Mouse (Mus musculus): ENCODE measurements at regions not wholly inside any gene's neighbourhood (a gene's known extent, or its start where the extent isn't known, plus 50 kb on each side); places are given as distances from the start of the nearest gene placed in this dataset.

- no peaks in the 10 kb centered on the region for H3K9me3 ChIP-seq (ENCODE audit: low read length)
- TF ChIP-seq CTCF (IDR thresholded peaks at IDR 0.05; ENCODE audit: low read depth): no peak; the same call in 1 of the 2 replicates
- ATAC-seq (peak; percentile 42), DNase-seq (peak; percentile 85)
- 6% methylated on average over 13 of the region's 13 CpGs for WGBS
- peak overlapping the region; percentile 64 for H3K9ac ChIP-seq
- peak overlapping the region; percentile 95 for H3K27ac ChIP-seq (ENCODE audit: low read depth, low read length)
- H3K4me3 ChIP-seq (ENCODE audit: low read depth, low read length): peak overlapping the region; percentile 31
- no peaks in the 10 kb centered on the region for H3K27me3 ChIP-seq (ENCODE audit: insufficient read depth, low read length)
- H3K4me2 ChIP-seq (ENCODE audit: low read depth): peak overlapping the region; percentile 49
- H3K4me1 ChIP-seq (ENCODE audit: insufficient read depth): peaks cover 15% of the 10 kb centered on the region
- H3K36me3 ChIP-seq (ENCODE audit: insufficient read depth): no peaks in the 10 kb centered on the region
Observed at GRCm38 (mm10) chr16:77238358-77239175, 225.1 kb downstream of the Usp25 start.

DNA sequence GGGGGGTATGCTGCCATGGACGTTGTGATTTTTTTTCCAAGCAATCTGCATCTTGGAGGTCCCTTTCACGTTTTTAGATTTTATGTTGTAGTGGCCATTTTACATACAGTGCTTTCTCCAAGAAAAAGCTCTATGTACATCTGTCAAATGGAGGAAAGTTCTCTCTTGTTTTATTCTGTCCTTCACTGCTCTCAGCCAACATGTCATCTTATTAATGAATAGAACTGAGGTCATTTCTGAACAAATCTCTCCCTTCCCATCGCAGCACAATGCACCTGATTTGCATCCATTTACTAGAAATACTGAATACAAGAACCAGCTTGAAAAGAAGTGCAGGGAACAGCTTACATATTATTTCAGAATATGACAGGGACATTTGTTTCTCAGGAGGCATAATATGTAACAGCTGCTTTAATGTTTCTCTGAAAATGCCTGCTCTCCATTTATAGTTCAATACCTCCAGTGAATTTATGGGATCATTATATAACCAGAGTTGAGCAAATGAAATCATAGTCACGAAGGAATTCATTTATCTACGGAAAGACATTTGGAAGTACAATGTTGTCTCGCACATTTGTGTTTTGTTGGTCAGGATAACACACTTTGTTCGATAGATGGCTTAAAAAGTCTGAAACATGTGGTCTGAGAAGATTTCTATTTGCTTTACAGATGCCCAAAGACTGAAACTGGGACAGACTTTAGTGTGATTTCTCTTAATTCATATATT lies 224.3 kb downstream of the Usp25 start:
- Histone ChIP-seq H3K36me3 (ENCODE audit: insufficient read depth) (no peaks in the 10 kb centered on the region), H3K4me1 (ENCODE audit: insufficient read depth) (peaks cover 15% of the 10 kb centered on the region), H3K4me3 (ENCODE audit: low read depth, low read length) (peak overlapping the region; percentile 31), H3K9me3 (ENCODE audit: low read length) (no peaks in the 10 kb centered on the region), H3K4me2 (ENCODE audit: low read depth) (peak overlapping the region; percentile 49), H3K9ac (peak overlapping the region; percentile 64), H3K27me3 (ENCODE audit: insufficient read depth, low read length) (no peaks in the 10 kb centered on the region), H3K27ac (ENCODE audit: low read depth, low read length) (peak overlapping the region; percentile 95)
- DNase-seq (peak; percentile 81), ATAC-seq (no peak)
- TF ChIP-seq CTCF (IDR thresholded peaks at IDR 0.05; ENCODE audit: low read depth): no peak
- 10% methylated on average over 7 of the region's 7 CpGs for WGBS

DNA sequence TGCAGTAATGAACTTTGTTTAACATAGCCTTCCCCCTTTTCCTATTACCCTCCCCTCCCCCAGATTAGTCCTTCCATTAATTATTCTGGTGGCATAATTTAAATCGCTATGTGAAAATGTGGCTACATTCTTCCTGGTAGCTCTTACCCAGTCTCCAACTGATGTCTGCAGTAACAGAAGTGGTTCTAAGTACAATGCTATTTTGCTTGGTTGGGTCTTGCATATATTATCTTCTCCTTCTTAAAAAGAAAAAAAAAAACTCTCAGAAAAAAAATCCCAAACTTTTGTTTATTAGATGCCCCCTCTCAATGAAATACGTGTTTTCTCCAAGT lies 223.7 kb downstream of the Usp25 start:
- Histone ChIP-seq H3K9ac (peak overlapping the region; percentile 64), H3K27ac (ENCODE audit: low read depth, low read length) (peak overlapping the region; percentile 95), H3K9me3 (ENCODE audit: low read length) (no peaks in the 10 kb centered on the region), H3K27me3 (ENCODE audit: insufficient read depth, low read length) (no peaks in the 10 kb centered on the region), H3K4me2 (ENCODE audit: low read depth) (peak overlapping the region; percentile 49), H3K4me1 (ENCODE audit: insufficient read depth) (peaks cover 15% of the 10 kb centered on the region), H3K36me3 (ENCODE audit: insufficient read depth) (no peaks in the 10 kb centered on the region), H3K4me3 (ENCODE audit: low read depth, low read length) (peak overlapping the region; percentile 31)
- DNase-seq: no peak
- ATAC-seq: no peak
- WGBS: 6% methylated on average over 2 of the region's 2 CpGs
- TF ChIP-seq CTCF (IDR thresholded peaks at IDR 0.05; ENCODE audit: low read depth): no peak

GRCm38 (mm10) chr16:77236509-77237271 lies 223.2 kb downstream of the Usp25 start:
- H3K27ac ChIP-seq (ENCODE audit: low read depth, low read length): peak overlapping the region; percentile 95
- DNase-seq (peak; percentile 96), ATAC-seq (peak; percentile 90)
- H3K9ac ChIP-seq: peak overlapping the region; percentile 64
- H3K27me3 ChIP-seq (ENCODE audit: insufficient read depth, low read length): no peaks in the 10 kb centered on the region
- no peak for TF ChIP-seq CTCF (IDR thresholded peaks at IDR 0.05; ENCODE audit: low read depth)
- peak overlapping the region; percentile 49 for H3K4me2 ChIP-seq (ENCODE audit: low read depth)
- WGBS: 3% methylated on average over 13 of the region's 13 CpGs
- H3K36me3 ChIP-seq (ENCODE audit: insufficient read depth): no peaks in the 10 kb centered on the region
- H3K4me1 ChIP-seq (ENCODE audit: insufficient read depth): peaks cover 15% of the 10 kb centered on the region
- H3K4me3 ChIP-seq (ENCODE audit: low read depth, low read length): peak overlapping the region; percentile 31
- H3K9me3 ChIP-seq (ENCODE audit: low read length): no peaks in the 10 kb centered on the region

DNA sequence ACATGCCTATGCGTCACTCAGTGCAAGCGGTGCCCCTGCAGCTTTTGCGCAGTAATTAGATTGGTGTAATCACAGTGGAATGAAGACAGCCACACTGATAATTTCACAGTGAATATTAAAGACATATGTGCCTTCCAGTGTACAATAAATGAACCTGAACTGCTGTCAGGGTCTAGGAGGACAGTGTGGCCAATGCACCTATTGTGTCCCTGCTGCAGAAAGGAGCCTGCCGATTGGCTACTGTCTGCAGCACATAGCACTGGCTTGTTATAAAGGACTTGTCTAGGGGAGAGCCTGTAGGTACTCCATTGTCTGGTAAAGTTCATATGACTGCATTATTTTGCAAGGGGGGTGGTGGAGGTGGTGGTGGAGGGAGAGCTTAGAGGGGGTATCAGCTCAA lies 222.5 kb downstream of the Usp25 start:
- Histone ChIP-seq H3K27me3 (ENCODE audit: insufficient read depth, low read length) (no peaks in the 10 kb centered on the region), H3K4me1 (ENCODE audit: insufficient read depth) (peaks cover 11% of the 10 kb centered on the region), H3K9ac (peak overlapping the region; percentile 64), H3K4me3 (ENCODE audit: low read depth, low read length) (peak overlapping the region; percentile 31), H3K27ac (ENCODE audit: low read depth, low read length) (peak overlapping the region; percentile 95), H3K9me3 (ENCODE audit: low read length) (no peaks in the 10 kb centered on the region), H3K36me3 (ENCODE audit: insufficient read depth) (no peaks in the 10 kb centered on the region), H3K4me2 (ENCODE audit: low read depth) (peak overlapping the region; percentile 49)
- no peak for TF ChIP-seq CTCF (IDR thresholded peaks at IDR 0.05; ENCODE audit: low read depth)
- peak; percentile 88 for DNase-seq
- 10% methylated on average over 4 of the region's 4 CpGs for WGBS
- peak; percentile 62 for ATAC-seq

DNA sequence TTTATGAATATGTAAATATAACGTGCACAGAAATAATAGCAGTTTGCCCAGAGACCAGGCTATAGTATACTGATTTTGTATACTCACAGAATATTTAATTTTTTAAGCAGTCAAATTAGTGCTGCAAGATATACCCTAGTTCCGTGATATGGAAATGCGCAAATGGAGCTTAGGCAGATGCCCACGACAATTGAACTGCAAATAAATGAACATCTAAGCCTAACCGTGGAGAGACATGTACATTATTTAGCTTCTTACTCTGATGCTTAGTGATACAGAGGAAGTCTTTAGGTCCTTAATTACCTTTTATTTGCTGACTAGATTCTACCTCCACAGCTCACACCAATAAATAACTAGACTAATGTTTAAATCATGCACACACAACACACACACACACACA lies 221.9 kb downstream of the Usp25 start:
- ATAC-seq: no peak
- Histone ChIP-seq H3K4me1 (ENCODE audit: insufficient read depth) (peaks cover 10% of the 10 kb centered on the region; the same call in 1 of the 2 replicates), H3K4me3 (ENCODE audit: low read depth, low read length) (peak overlapping the region; percentile 31), H3K36me3 (ENCODE audit: insufficient read depth) (no peaks in the 10 kb centered on the region), H3K9me3 (ENCODE audit: low read length) (no peaks in the 10 kb centered on the region), H3K27me3 (ENCODE audit: insufficient read depth, low read length) (no peaks in the 10 kb centered on the region), H3K9ac (peak overlapping the region; percentile 64), H3K4me2 (ENCODE audit: low read depth) (peak overlapping the region; percentile 49), H3K27ac (ENCODE audit: low read depth, low read length) (peak overlapping the region; percentile 95)
- 18% methylated on average over 5 of the region's 5 CpGs for WGBS
- DNase-seq: peak; percentile 63
- TF ChIP-seq CTCF (IDR thresholded peaks at IDR 0.05; ENCODE audit: low read depth): no peak

All from forebrain, postnatal 0 days (tissue).